Mouse (Mus musculus) intestine, embryonic 14.5 days (tissue): ENCODE results near the gene Tnni1. TPM values are rescaled to one million over a fixed set of nuclear protein-coding genes. Genes with fewer than 3 reads are reported as not detected.

ENCODE experiments used
- ATAC-seq: fragments of 200-750 bp; cut with Nextera tagmentation; replicated peaks from 2 replicates; pipeline ENCODE4 v1.8.0; 2017; ENCODE audit warnings: low read depth, moderate number of reproducible peaks, moderate TSS enrichment, moderate library complexity; ENCODE audit not compliant: low FRiP score, low TSS enrichment
- DNase-seq: peaks from one replicate; pipeline ENCODE4 v3.0.0-alpha.2; 2018; ENCODE audit warnings: low spot score
- H3K27ac ChIP-seq: fragments of 300-500 bp; sonication (generic); 2 replicates; pipeline ENCODE4 v1.5.1; 2014; ENCODE audit warnings: low read depth, mild to moderate bottlenecking, control low read depth
- H3K27me3 ChIP-seq: fragments of 300-500 bp; sonication (generic); replicated peaks from 2 replicates; pipeline ENCODE4 v1.6.1; 2014; ENCODE audit warnings: low read length, control low read depth; ENCODE audit not compliant: control insufficient read depth, insufficient read depth
- H3K36me3 ChIP-seq: fragments of 300-500 bp; sonication (generic); 2 replicates; pipeline ENCODE4 v1.6.1; 2014; ENCODE audit warnings: low read length, control low read depth; ENCODE audit not compliant: control insufficient read depth, insufficient read depth
- H3K4me1 ChIP-seq: fragments of 300-500 bp; sonication (generic); replicated peaks from 2 replicates; pipeline ENCODE4 v1.6.1; 2014; ENCODE audit warnings: low read length, control low read depth, mixed read lengths; ENCODE audit not compliant: control insufficient read depth, insufficient read depth
- H3K4me2 ChIP-seq: fragments of 300-500 bp; sonication (generic); 2 replicates; pipeline ENCODE4 v1.6.1; 2014; ENCODE audit warnings: low read length
- H3K4me3 ChIP-seq: fragments of 300-500 bp; sonication (generic); 2 replicates; pipeline ENCODE4 v1.5.1; 2014; ENCODE audit warnings: low read depth, low read length, control low read depth, mixed read lengths
- H3K9ac ChIP-seq: fragments of 300-500 bp; sonication (generic); 2 replicates; pipeline ENCODE4 v1.6.1; 2014; ENCODE audit warnings: mild to moderate bottlenecking, low read length
- H3K9me3 ChIP-seq: fragments of 300-500 bp; sonication (generic); 2 replicates; pipeline ENCODE4 v1.6.1; 2016; ENCODE audit warnings: low read length, control low read depth; ENCODE audit not compliant: control insufficient read depth
- WGBS: fragments of 180-500 bp; shearing (Covaris S2); extraction: QIAGEN DNeasy Blood & Tissue Kit; methylation state at CpG from one replicate; pipeline ENCODE4 v1.1.7; 2014; 5-methylcytosine and 5-hydroxymethylcytosine counted together
- polyA plus RNA-seq: library from polyadenylated mRNA; unstranded; fragments of >200 nt; fragmentation: Nextera tagmentation; extraction: Ambion mirVana; gene quantifications from 2 replicates; pipeline ENCODE4 v1.2.1, GENCODE M21; 2014

Tnni1 gene
- polyA plus RNA-seq, 1 experiment from 2014 or later: 6.4 TPM

- Histone ChIP-seq H3K4me1 (peaks cover 16% of the 10 kb centered on the region), H3K4me3 (no peak overlapping the region), H3K9me3 (no peaks in the 10 kb centered on the region), H3K27me3 (no peaks in the 10 kb centered on the region), H3K27ac (no peak overlapping the region), H3K4me2 (no peak overlapping the region), H3K36me3 (no peaks in the 10 kb centered on the region), H3K9ac (no peak overlapping the region)
- ATAC-seq (no peak), DNase-seq (no peak)
Observed at GRCm38 (mm10) chr1:135776596-135776995, 2.6 kb upstream of the Tnni1 start.

- no peak overlapping the region for H3K9ac ChIP-seq
Observed at GRCm38 (mm10) chr1:135777046-135777445, 2.2 kb upstream of the Tnni1 start.

GRCm38 (mm10) chr1:135780649-135781048, 1.4 kb downstream of the Tnni1 start:
- peaks cover 16% of the 10 kb centered on the region for H3K4me1 ChIP-seq

More at GRCm38 (mm10) chr1:135777046-135777445, 2.2 kb upstream of the Tnni1 start:
- ATAC-seq (no peak), DNase-seq (no peak)
- H3K4me3 ChIP-seq: no peak overlapping the region
- peaks cover 16% of the 10 kb centered on the region for H3K4me1 ChIP-seq
- H3K9me3 ChIP-seq: no peaks in the 10 kb centered on the region
- no peaks in the 10 kb centered on the region for H3K27me3 ChIP-seq
- H3K4me2 ChIP-seq: no peak overlapping the region
- no peaks in the 10 kb centered on the region for H3K36me3 ChIP-seq
- H3K27ac ChIP-seq: no peak overlapping the region
- 96% methylated on average over 1 of the region's 1 CpGs for WGBS

GRCm38 (mm10) chr1:135781220-135781619, 2.0 kb downstream of the Tnni1 start:
- H3K9ac ChIP-seq: no peak overlapping the region
- H3K27ac ChIP-seq: no peak overlapping the region
- peak; percentile 40; the same call in 1 of the 2 replicates for ATAC-seq
- no peak overlapping the region for H3K4me3 ChIP-seq
- no peaks in the 10 kb centered on the region for H3K36me3 ChIP-seq
- 16% methylated on average over 13 of the region's 13 CpGs for WGBS
- peak; percentile 89 for DNase-seq
- peaks cover 15% of the 10 kb centered on the region for H3K4me1 ChIP-seq
- no peaks in the 10 kb centered on the region for H3K9me3 ChIP-seq
- no peak overlapping the region for H3K4me2 ChIP-seq
- H3K27me3 ChIP-seq: no peaks in the 10 kb centered on the region

More at GRCm38 (mm10) chr1:135780649-135781048, 1.4 kb downstream of the Tnni1 start:
- no peak overlapping the region for H3K27ac ChIP-seq
- H3K36me3 ChIP-seq: no peaks in the 10 kb centered on the region
- no peak for ATAC-seq
- H3K9me3 ChIP-seq: no peaks in the 10 kb centered on the region
- 42% methylated on average over 4 of the region's 4 CpGs for WGBS
- no peak overlapping the region for H3K4me3 ChIP-seq
- no peak for DNase-seq
- H3K9ac ChIP-seq: no peak overlapping the region
- H3K4me2 ChIP-seq: no peak overlapping the region
- no peaks in the 10 kb centered on the region for H3K27me3 ChIP-seq

- DNase-seq (no peak), ATAC-seq (no peak)
- Histone ChIP-seq H3K4me1 (peaks cover 14% of the 10 kb centered on the region), H3K4me3 (no peak overlapping the region), H3K4me2 (no peak overlapping the region), H3K9me3 (no peaks in the 10 kb centered on the region), H3K36me3 (no peaks in the 10 kb centered on the region), H3K9ac (no peak overlapping the region), H3K27ac (no peak overlapping the region), H3K27me3 (no peaks in the 10 kb centered on the region)
- 60% methylated on average over 10 of the region's 10 CpGs for WGBS
Observed at GRCm38 (mm10) chr1:135782816-135783215, 3.6 kb downstream of the Tnni1 start.

GRCm38 (mm10) chr1:135787799-135788198, 8.6 kb downstream of the Tnni1 start:
- H3K27me3 ChIP-seq: no peaks in the 10 kb centered on the region
- no peak overlapping the region for H3K27ac ChIP-seq
- ATAC-seq (0 out of 2 replicates have a peak, but pooled peaks have one; percentile 21), DNase-seq (peak; percentile 83)
- H3K4me2 ChIP-seq: no peak overlapping the region
- 51% methylated on average over 3 of the region's 3 CpGs for WGBS
- H3K4me3 ChIP-seq: no peak overlapping the region
- no peaks in the 10 kb centered on the region for H3K9me3 ChIP-seq
- H3K9ac ChIP-seq: no peak overlapping the region
- no peaks in the 10 kb centered on the region for H3K36me3 ChIP-seq
- H3K4me1 ChIP-seq: no peaks in the 10 kb centered on the region

GRCm38 (mm10) chr1:135788708-135789107, 9.5 kb downstream of the Tnni1 start:
- no peak overlapping the region for H3K9ac ChIP-seq
- H3K27ac ChIP-seq: no peak overlapping the region
- ATAC-seq: no peak
- no peaks in the 10 kb centered on the region for H3K27me3 ChIP-seq
- peak overlapping the region; percentile 21; the same call in 1 of the 2 replicates for H3K4me2 ChIP-seq
- H3K4me3 ChIP-seq: no peak overlapping the region
- H3K4me1 ChIP-seq: peaks cover 5% of the 10 kb centered on the region
- no peaks in the 10 kb centered on the region for H3K9me3 ChIP-seq
- no peaks in the 10 kb centered on the region for H3K36me3 ChIP-seq
- WGBS: 20% methylated on average over 10 of the region's 10 CpGs
- DNase-seq: peak; percentile 68

GRCm38 (mm10) chr1:135789815-135790214, 10.6 kb downstream of the Tnni1 start:
- peak; percentile 91 for DNase-seq
- Histone ChIP-seq H3K4me1 (peaks cover 16% of the 10 kb centered on the region), H3K9me3 (no peaks in the 10 kb centered on the region)

GRCm38 (mm10) chr1:135792143-135792939, 13.1 kb downstream of the Tnni1 start:
- Histone ChIP-seq H3K27ac (no peak overlapping the region), H3K9ac (no peak overlapping the region), H3K4me3 (no peak overlapping the region), H3K27me3 (no peaks in the 10 kb centered on the region), H3K9me3 (no peaks in the 10 kb centered on the region), H3K36me3 (no peaks in the 10 kb centered on the region), H3K4me1 (peaks cover 17% of the 10 kb centered on the region), H3K4me2 (no peak overlapping the region)
- ATAC-seq (no peak), DNase-seq (no peak)
- 75% methylated on average over 13 of the region's 13 CpGs for WGBS

More at GRCm38 (mm10) chr1:135789815-135790214, 10.6 kb downstream of the Tnni1 start:
- H3K27me3 ChIP-seq: no peaks in the 10 kb centered on the region
- H3K4me3 ChIP-seq: no peak overlapping the region
- no peak for ATAC-seq
- H3K4me2 ChIP-seq: no peak overlapping the region
- no peak overlapping the region for H3K27ac ChIP-seq
- WGBS: 10% methylated on average over 5 of the region's 5 CpGs
- H3K9ac ChIP-seq: no peak overlapping the region
- no peaks in the 10 kb centered on the region for H3K36me3 ChIP-seq
